Mouse (Mus musculus) right cerebral cortex, postnatal 4 days (tissue): ENCODE results near the gene Slc2a8.

Source experiments
- DNase-seq: peaks from one replicate; pipeline ENCODE4 v3.0.0-alpha.2; 2022

Gene Slc2a8

GRCm38 (mm10) chr2:32928235-32928946, 53.5 kb downstream of the Slc2a8 start:
- DNase-seq = peak; percentile 77

GRCm38 (mm10) chr2:32927624-32928234, 54.2 kb downstream of the Slc2a8 start:
- DNase-seq = no peak

GRCm38 (mm10) chr2:32926330-32927075, 55.4 kb downstream of the Slc2a8 start:
- DNase-seq = no peak

- DNase-seq = no peak
Measured at GRCm38 (mm10) chr2:32924306-32924844, 57.5 kb downstream of the Slc2a8 start.

GRCm38 (mm10) chr2:32923551-32924250, 58.2 kb downstream of the Slc2a8 start:
- no peak for DNase-seq
